Mouse (Mus musculus): ENCODE results near the gene Gli3. TPM values are rescaled to one million over a fixed set of nuclear protein-coding genes. Genes with fewer than 3 reads are reported as not detected.

Gli3 gene
- polyA plus RNA-seq, 1 experiment from 2014 or later, result 32.6 TPM

GRCm38 (mm10) chr13:15602161-15602560, 139.1 kb downstream of the Gli3 start:
- 28% methylated on average over 5 of the region's 5 CpGs for WGBS
- no peak overlapping the region for H3K9ac ChIP-seq (replicated peaks; ENCODE audit: low read length)
- no peak overlapping the region for H3K27ac ChIP-seq (replicated peaks; ENCODE audit: low read depth, low read length)

GRCm38 (mm10) chr13:15602677-15603221, 139.7 kb downstream of the Gli3 start:
- Histone ChIP-seq H3K4me1 (ENCODE audit: control insufficient read depth, insufficient read depth, low read length) (no peaks in the 10 kb centered on the region; the same call in none of the 2 replicates), H3K36me3 (replicated peaks; ENCODE audit: control insufficient read depth, insufficient read depth, low read depth, low read length) (no peaks in the 10 kb centered on the region; the same call in 1 of the 2 replicates), H3K9ac (replicated peaks; ENCODE audit: low read length) (no peak overlapping the region), H3K4me3 (ENCODE audit: low read depth, low read length) (no peak overlapping the region), H3K4me2 (ENCODE audit: low read depth, low read length) (no peak overlapping the region), H3K27ac (replicated peaks; ENCODE audit: low read depth, low read length) (no peak overlapping the region; the same call in 1 of the 2 replicates), H3K9me3 (replicated peaks; ENCODE audit: control insufficient read depth, low read length) (no peaks in the 10 kb centered on the region), H3K27me3 (ENCODE audit: control insufficient read depth, insufficient read depth, low read length) (no peaks in the 10 kb centered on the region)
- DNase-seq (ENCODE audit: low spot score), result peak; percentile 36
- WGBS, result 4% methylated on average over 4 of the region's 4 CpGs
- ATAC-seq (replicated peaks; ENCODE audit: insufficient number of reproducible peaks, low FRiP score, low TSS enrichment, low read depth), result 0 out of 2 replicates have a peak, but pooled peaks have one; percentile 34

More at GRCm38 (mm10) chr13:15602161-15602560, 139.1 kb downstream of the Gli3 start:
- Histone ChIP-seq H3K36me3 (replicated peaks; ENCODE audit: control insufficient read depth, insufficient read depth, low read depth, low read length) (no peaks in the 10 kb centered on the region; the same call in 1 of the 2 replicates), H3K4me1 (ENCODE audit: control insufficient read depth, insufficient read depth, low read length) (no peaks in the 10 kb centered on the region; the same call in none of the 2 replicates), H3K27me3 (ENCODE audit: control insufficient read depth, insufficient read depth, low read length) (no peaks in the 10 kb centered on the region), H3K4me2 (ENCODE audit: low read depth, low read length) (no peak overlapping the region), H3K4me3 (ENCODE audit: low read depth, low read length) (no peak overlapping the region), H3K9me3 (replicated peaks; ENCODE audit: control insufficient read depth, low read length) (no peaks in the 10 kb centered on the region)
- ATAC-seq (replicated peaks; ENCODE audit: insufficient number of reproducible peaks, low FRiP score, low TSS enrichment, low read depth), result no peak
- no peak for DNase-seq (ENCODE audit: low spot score)

GRCm38 (mm10) chr13:15604074-15604473, 141.0 kb downstream of the Gli3 start:
- ATAC-seq (replicated peaks; ENCODE audit: insufficient number of reproducible peaks, low FRiP score, low TSS enrichment, low read depth) (no peak), DNase-seq (ENCODE audit: low spot score) (no peak)
- Histone ChIP-seq H3K36me3 (replicated peaks; ENCODE audit: control insufficient read depth, insufficient read depth, low read depth, low read length) (no peaks in the 10 kb centered on the region; the same call in 1 of the 2 replicates), H3K4me2 (ENCODE audit: low read depth, low read length) (no peak overlapping the region), H3K27me3 (ENCODE audit: control insufficient read depth, insufficient read depth, low read length) (no peaks in the 10 kb centered on the region), H3K9me3 (replicated peaks; ENCODE audit: control insufficient read depth, low read length) (no peaks in the 10 kb centered on the region), H3K27ac (replicated peaks; ENCODE audit: low read depth, low read length) (no peak overlapping the region), H3K9ac (replicated peaks; ENCODE audit: low read length) (no peak overlapping the region), H3K4me3 (ENCODE audit: low read depth, low read length) (no peak overlapping the region), H3K4me1 (ENCODE audit: control insufficient read depth, insufficient read depth, low read length) (no peaks in the 10 kb centered on the region; the same call in none of the 2 replicates)
- 58% methylated on average over 6 of the region's 6 CpGs for WGBS

GRCm38 (mm10) chr13:15617423-15617822, 154.4 kb downstream of the Gli3 start:
- WGBS, result 58% methylated on average over 3 of the region's 3 CpGs
- ATAC-seq (replicated peaks; ENCODE audit: insufficient number of reproducible peaks, low FRiP score, low TSS enrichment, low read depth) (no peak), DNase-seq (ENCODE audit: low spot score) (no peak)
- no peaks in the 10 kb centered on the region for H3K36me3 ChIP-seq (replicated peaks; ENCODE audit: control insufficient read depth, insufficient read depth, low read depth, low read length)
- H3K9me3 ChIP-seq (replicated peaks; ENCODE audit: control insufficient read depth, low read length), result no peaks in the 10 kb centered on the region
- H3K4me1 ChIP-seq (ENCODE audit: control insufficient read depth, insufficient read depth, low read length), result peaks cover 4% of the 10 kb centered on the region; the same call in 1 of the 2 replicates
- no peak overlapping the region for H3K9ac ChIP-seq (replicated peaks; ENCODE audit: low read length)
- H3K4me3 ChIP-seq (ENCODE audit: low read depth, low read length), result no peak overlapping the region
- no peak overlapping the region for H3K4me2 ChIP-seq (ENCODE audit: low read depth, low read length)
- H3K27me3 ChIP-seq (ENCODE audit: control insufficient read depth, insufficient read depth, low read length), result no peaks in the 10 kb centered on the region
- H3K27ac ChIP-seq (replicated peaks; ENCODE audit: low read depth, low read length), result no peak overlapping the region

GRCm38 (mm10) chr13:15618051-15618692, 155.1 kb downstream of the Gli3 start:
- ATAC-seq (replicated peaks; ENCODE audit: insufficient number of reproducible peaks, low FRiP score, low TSS enrichment, low read depth), result no peak
- Histone ChIP-seq H3K27ac (replicated peaks; ENCODE audit: low read depth, low read length) (no peak overlapping the region), H3K4me3 (ENCODE audit: low read depth, low read length) (no peak overlapping the region), H3K36me3 (replicated peaks; ENCODE audit: control insufficient read depth, insufficient read depth, low read depth, low read length) (no peaks in the 10 kb centered on the region), H3K4me2 (ENCODE audit: low read depth, low read length) (no peak overlapping the region), H3K27me3 (ENCODE audit: control insufficient read depth, insufficient read depth, low read length) (no peaks in the 10 kb centered on the region), H3K4me1 (ENCODE audit: control insufficient read depth, insufficient read depth, low read length) (peaks cover 5% of the 10 kb centered on the region; the same call in 1 of the 2 replicates), H3K9ac (replicated peaks; ENCODE audit: low read length) (no peak overlapping the region), H3K9me3 (replicated peaks; ENCODE audit: control insufficient read depth, low read length) (no peaks in the 10 kb centered on the region)
- 62% methylated on average over 5 of the region's 5 CpGs for WGBS
- no peak for DNase-seq (ENCODE audit: low spot score)

GRCm38 (mm10) chr13:15621009-15621408, 158.0 kb downstream of the Gli3 start:
- ATAC-seq (replicated peaks; ENCODE audit: insufficient number of reproducible peaks, low FRiP score, low TSS enrichment, low read depth), result peak; percentile 76
- 43% methylated on average over 7 of the region's 7 CpGs for WGBS
- H3K27me3 ChIP-seq (ENCODE audit: control insufficient read depth, insufficient read depth, low read length), result no peaks in the 10 kb centered on the region
- H3K9me3 ChIP-seq (replicated peaks; ENCODE audit: control insufficient read depth, low read length), result no peaks in the 10 kb centered on the region
- no peaks in the 10 kb centered on the region for H3K36me3 ChIP-seq (replicated peaks; ENCODE audit: control insufficient read depth, insufficient read depth, low read depth, low read length)
- peaks cover 5% of the 10 kb centered on the region; the same call in 1 of the 2 replicates for H3K4me1 ChIP-seq (ENCODE audit: control insufficient read depth, insufficient read depth, low read length)
- H3K4me3 ChIP-seq (ENCODE audit: low read depth, low read length), result no peak overlapping the region
- no peak overlapping the region for H3K27ac ChIP-seq (replicated peaks; ENCODE audit: low read depth, low read length)
- peak; percentile 44 for DNase-seq (ENCODE audit: low spot score)
- no peak overlapping the region for H3K9ac ChIP-seq (replicated peaks; ENCODE audit: low read length)
- no peak overlapping the region for H3K4me2 ChIP-seq (ENCODE audit: low read depth, low read length)

DNA sequence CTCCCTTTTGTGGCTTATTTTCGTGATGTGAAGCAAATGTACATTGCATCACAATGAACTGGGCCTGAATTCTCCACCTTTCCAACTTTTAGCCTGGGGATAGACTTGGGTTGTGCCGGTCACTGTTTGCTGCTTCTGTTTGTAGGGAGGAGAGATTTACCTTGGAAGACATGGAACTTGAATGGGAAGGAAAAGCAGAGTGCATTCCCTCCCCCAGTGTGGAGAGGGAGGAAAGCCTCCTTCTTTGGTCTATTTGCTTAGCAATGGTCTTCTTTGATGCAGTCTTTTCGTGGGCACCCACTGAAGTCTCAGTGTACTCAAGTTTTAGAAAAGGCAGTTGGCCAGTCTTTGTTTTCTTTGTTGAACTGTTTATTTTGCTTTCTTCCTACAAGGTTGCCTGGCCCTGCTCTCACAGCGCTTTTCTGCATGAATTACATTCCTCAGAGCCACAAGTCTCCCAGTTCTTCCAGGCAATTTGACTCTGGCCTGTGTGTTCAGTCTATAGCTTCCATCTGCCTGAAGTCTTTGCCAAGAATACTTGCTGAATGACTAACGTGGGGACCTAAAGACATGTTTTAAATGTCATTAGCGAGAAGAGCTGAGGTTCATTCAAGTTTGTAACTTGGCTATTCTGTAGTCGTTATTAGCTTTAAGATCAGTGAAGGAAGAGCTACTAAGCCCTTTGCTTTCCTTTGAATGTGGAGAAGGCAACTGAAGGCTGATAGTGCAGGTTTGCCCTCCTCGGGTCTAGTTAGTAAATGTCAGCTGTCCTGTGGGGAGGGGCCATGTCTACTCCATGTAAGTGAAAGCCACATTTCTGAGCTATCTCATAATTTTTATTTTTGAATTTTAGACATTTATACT, 161.7 kb downstream of the Gli3 start:
- ATAC-seq (replicated peaks; ENCODE audit: insufficient number of reproducible peaks, low FRiP score, low TSS enrichment, low read depth) (no peak), DNase-seq (ENCODE audit: low spot score) (peak; percentile 50)
- no peak overlapping the region for H3K9ac ChIP-seq (replicated peaks; ENCODE audit: low read length)
- no peak overlapping the region for H3K4me3 ChIP-seq (ENCODE audit: low read depth, low read length)
- H3K9me3 ChIP-seq (replicated peaks; ENCODE audit: control insufficient read depth, low read length), result no peaks in the 10 kb centered on the region
- no peaks in the 10 kb centered on the region for H3K36me3 ChIP-seq (replicated peaks; ENCODE audit: control insufficient read depth, insufficient read depth, low read depth, low read length)
- H3K4me2 ChIP-seq (ENCODE audit: low read depth, low read length), result no peak overlapping the region
- H3K4me1 ChIP-seq (ENCODE audit: control insufficient read depth, insufficient read depth, low read length), result peaks cover 5% of the 10 kb centered on the region; the same call in 1 of the 2 replicates
- H3K27ac ChIP-seq (replicated peaks; ENCODE audit: low read depth, low read length), result no peak overlapping the region
- 24% methylated on average over 8 of the region's 8 CpGs for WGBS
- H3K27me3 ChIP-seq (ENCODE audit: control insufficient read depth, insufficient read depth, low read length), result no peaks in the 10 kb centered on the region
